Mouse (Mus musculus) heart, adult 11 months (tissue): ENCODE results near the gene Tubd1.

Source experiments
- DNase-seq: peaks from one replicate; pipeline ENCODE4 v3.0.0; 2022

Tubd1 gene

DNA sequence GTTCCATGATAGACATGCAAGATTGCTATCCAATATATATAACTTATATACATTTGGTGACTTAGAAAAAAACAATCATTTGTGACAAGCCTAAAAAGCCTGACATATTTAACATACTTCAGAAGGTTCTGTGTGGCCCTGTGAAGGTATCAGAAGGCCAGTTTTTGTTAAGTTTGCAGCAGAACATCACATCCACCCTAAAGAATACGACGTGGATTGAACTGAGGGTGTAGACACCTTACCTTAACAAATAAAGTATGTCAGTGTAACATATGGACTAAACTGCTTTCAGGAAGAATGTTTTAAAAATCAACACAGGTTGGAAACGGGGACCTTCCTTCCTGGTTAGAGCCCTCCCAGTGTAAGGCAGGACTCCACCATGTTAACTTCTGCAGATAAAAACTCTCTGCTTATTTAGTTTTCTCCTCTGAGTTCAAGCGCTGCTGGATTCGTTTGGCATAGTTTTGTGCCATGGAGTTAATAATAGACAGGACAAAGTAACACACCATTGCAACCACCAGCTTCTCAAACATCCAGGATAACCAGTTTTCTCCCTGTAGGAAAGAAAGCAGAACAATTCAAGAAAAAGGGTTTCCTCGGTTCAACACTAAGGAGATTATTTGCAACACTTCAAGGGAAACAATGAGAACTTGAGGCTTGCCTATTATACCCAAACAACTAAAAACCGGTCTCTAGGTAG is 40.3 kb downstream of the Tubd1 start:
- no peak for DNase-seq

DNA sequence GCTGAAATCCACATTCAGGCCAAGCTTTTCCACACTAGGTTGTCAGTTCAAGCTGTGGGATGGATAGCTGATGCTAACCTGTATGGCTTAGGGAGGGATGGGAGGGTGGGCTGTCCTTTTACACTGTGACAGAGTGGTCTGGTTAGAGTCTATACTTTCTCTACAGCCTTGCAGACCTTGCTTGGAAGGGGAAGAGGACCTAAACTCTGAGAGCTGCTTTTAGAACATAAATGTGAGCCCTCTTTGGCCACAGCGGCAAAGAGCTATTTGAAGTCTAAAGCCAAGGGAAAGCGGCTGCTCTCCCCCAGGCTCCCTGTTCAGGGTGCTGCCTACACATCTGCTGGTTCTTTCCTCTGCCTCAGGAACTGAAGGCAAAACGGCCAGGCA is 40.8 kb downstream of the Tubd1 start:
- DNase-seq = no peak

DNA sequence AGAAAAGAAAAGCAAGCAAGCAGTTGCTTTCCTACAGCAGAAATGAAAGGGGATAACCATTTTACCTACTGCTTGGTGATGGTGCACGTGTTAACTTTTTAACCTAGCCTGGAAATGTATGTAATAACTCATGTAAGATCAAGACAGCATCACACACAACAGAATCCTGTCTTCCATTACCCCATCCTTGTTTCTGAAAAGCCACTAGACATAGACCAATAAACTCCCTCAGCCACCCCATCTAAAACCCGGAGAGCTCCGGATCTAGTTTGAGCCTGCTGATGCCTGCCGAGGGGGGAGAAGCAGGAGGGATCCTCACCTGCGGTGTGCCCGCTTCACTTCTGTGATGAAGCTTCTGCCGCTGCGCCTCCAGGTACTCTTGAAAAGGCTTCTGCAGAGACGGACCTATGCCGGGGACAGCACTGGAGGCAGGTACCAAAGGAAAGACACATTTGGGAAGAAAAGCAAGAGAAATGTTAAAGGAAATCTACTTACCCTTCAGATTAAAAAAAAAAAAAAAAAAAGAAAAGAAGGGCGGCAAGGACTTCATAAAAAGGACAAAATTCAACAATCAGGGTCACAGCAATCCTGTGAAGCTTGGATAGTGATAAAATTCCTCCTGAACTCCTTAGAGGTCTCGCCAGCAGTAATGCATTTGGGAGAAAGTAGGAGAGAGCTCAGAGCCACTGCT is 41.5 kb downstream of the Tubd1 start:
- DNase-seq = peak; percentile 95

DNA sequence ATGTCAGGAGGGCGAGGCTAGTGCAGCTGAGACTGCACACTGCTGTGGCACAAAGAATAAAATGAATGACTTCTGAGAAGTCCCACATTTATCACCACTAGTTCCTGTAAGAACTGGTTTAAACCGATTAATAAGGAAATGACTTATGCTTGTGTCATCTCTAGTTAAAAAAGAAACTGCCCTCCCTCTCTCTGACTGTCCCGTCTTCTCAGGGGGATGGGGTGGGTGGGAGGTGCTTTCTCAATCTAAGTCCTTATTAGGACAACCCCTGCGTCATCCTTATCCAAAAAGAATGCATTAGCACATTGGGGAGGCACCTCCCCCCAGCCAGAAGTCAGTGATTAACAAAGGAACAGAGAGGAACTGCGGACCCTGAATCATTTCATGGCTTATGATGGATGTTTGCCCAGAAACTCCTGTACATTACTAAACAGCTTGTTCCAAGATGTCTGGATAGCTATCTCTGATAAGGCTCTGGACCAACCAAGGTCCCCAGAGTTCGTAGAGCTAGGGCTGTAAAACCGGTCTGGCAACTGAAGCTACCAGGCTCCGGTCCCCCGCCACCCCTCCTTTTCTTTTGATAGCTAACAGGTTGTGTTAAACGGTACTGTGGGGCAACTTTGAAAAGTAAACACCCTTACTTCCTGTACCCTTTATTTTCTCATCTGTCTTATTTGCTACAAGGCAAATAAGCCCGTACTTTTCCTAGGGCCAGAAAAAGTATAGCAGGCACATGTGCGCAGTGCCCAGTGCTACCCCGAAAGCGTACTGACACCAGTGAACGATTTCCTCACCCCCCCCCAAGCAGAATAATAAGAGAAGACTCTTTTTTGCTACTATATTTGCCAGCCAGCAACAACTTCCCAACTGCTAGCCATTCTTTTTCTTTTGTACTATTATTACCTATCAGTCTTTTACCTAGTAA is 42.3 kb downstream of the Tubd1 start:
- DNase-seq = peak; percentile 98

DNA sequence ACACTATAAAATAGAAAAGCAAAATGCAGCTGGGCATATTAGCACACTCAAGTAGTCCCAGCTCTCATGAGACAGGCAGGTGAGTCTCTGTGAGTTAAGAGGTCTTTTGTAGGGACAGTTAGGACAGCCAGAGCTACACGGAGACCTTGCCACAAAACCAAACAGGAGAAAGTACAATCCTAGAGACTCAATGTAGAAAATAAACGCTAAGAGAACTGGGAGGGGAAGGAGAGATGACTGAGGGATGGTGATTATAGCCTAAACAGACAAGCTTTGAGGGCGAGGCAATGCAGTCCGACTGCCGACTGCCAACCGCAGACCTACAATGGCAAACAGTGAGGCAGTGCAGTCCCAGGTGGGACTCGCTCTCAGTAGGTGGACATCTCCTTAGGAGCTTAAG is 43.0 kb downstream of the Tubd1 start:
- DNase-seq = no peak

DNA sequence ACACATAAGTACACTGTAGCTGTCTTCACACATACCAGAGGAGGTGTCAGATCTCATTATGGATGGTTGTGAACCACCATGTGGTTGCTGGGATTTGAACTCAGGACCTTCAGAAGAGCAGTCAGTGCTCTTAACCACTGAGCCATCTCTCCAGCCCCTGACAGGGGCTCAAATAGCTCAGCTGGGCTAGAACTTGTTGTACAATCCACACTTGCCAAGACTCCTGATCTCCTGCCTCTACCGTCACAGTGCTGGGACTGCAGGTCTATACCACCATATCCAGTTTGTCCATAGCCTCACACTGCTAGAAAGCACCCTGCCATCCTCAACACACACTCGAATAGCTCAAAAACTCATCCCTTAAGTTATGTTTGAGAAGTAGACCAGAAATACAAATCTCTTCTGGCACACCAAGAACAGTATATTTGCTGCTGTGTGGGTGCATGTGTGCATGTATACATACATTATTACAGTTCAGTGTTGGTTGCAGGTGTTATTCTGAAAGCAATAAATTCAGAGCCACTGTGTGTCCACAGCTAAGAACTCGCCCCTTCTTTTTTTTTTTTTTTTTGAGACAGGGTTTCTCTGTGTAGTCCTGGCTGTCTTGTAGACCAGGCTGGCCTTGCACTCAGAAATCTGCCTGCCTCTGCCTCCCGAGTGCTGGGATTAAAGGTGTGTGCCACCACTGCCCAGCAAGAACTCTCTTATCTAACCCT is 44.0 kb downstream of the Tubd1 start:
- peak; percentile 80 for DNase-seq

DNA sequence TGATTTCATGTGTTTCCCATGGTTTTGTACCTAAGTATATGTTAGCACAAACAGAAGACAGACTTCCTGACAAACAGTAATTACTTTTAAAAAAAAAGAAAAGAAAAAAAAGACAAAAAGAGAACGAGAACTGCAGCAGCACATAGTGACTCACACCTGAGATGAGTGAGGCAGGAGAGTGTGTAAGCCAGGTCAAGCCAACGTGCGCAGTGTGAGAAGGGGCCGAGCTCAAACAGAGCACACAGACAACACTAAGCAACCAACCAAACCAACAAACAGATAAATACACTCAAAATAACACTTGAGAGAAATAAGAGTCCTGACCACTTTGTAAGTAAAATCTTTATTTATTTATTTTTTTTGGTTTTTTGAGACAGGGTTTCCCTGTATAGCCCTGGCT is 45.3 kb downstream of the Tubd1 start:
- peak; percentile 56 for DNase-seq

DNA sequence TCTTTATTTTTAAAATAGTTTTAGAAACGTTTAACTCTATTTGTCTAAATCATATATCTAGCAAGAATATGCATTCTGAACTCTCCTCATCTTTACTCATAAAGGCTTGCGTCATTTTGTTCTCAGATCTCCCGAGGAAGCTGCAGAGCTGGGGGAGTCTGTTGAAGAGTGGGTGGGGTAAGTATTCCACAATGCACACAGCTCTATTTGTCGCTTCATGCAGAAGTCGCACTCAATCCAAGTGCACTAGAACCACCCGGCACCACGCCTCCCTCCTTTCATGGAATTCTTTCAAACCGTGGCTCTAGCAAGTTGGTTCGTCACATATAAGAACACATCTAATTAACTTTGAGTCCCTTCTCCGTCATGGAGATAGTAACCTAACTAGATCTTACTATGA is 45.8 kb downstream of the Tubd1 start:
- DNase-seq = peak; percentile 73

DNA sequence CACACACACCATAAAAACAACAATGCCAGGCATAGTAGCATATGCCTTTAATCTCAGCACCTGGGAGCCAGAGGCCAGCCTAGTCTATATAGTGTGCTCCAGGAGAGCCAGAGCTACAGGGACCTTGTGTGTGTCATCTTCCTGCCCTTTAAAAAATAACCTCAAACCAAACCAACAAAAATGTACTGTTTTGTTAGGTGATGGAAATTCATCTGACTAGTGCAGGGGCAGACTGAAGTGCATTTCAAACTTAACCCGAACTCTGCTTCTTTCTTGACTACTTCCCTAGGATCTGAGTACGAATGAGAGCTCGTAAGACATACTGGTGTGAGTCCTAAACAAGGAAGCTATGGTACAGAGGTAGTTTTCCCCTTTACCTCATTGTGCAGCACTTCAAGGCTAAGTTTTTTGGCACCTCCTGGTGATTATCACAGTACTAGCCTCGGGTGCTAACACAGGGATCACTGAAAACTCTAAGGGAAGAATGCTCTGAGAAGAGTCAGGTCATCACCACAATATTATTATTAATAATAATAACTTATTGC is 46.6 kb downstream of the Tubd1 start:
- peak; percentile 68 for DNase-seq

DNA sequence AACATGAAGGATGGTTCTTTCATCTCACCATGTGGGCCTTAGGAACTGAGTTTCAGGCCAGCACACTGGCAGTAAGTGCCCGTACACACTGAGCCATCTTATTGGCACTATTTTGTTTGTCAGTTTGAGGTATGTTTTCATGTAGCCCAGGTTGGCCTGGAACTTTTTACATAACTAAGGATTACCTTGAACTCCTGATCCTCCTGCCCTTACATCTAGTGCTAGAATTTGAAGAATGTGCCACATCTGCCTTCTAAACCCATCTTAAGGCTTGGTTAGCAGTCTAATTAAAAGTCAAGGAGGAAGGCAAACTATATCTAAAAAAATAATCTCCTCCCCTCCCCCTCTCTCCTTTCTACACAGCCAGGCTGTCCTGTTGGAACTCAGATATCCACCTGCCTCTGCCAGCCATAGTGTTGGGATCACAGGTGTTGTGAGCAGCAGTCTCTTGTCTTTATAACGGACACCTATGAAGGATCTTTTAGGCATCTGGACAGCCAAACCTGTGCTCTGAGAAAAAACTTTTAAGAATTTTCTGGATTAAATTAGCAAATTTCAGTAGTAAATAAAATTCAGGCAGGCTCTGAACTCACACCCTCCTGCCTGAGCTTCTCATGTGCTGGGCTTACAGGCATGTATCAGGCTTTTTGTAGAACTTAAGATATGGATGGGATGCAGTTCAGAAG is 47.3 kb downstream of the Tubd1 start:
- DNase-seq = peak; percentile 53

DNA sequence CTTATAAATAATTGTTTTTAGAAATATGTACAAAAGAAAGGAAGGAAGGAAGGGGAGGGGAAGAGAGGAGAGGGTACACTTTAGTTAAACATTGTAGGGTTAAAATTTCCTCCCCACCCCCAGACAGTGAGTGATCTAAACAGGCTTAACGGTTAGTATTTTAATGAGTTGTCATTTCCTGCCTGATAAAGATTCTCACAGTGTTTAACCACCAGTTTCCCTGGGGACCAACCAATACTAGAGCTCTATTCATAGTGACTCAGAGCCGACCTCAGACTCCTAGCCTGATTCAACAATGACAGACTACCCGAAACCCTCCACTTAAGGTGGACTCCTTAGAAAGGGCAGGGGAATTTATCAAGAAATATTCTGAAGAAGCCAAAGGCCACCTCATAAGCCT is 48.2 kb downstream of the Tubd1 start:
- peak; percentile 93 for DNase-seq

DNA sequence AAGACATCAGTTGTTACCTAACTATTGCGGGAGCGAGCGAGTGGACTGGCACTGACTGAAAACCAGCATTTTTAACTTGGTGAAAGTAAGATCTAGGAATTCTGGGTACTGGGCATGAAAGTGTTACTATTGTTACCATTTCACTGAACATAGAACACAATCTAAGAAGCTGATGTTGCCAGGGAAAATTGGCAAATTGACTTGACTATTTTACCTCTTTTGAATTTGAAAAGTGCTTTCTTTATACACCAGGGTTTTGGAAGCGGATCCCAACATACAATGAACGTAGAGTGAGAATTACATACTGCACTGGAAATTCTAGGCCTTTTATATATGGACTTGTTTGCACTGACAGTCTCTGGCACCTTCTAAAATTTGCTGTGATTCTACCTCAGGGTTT is 48.7 kb downstream of the Tubd1 start:
- DNase-seq = no peak

DNA sequence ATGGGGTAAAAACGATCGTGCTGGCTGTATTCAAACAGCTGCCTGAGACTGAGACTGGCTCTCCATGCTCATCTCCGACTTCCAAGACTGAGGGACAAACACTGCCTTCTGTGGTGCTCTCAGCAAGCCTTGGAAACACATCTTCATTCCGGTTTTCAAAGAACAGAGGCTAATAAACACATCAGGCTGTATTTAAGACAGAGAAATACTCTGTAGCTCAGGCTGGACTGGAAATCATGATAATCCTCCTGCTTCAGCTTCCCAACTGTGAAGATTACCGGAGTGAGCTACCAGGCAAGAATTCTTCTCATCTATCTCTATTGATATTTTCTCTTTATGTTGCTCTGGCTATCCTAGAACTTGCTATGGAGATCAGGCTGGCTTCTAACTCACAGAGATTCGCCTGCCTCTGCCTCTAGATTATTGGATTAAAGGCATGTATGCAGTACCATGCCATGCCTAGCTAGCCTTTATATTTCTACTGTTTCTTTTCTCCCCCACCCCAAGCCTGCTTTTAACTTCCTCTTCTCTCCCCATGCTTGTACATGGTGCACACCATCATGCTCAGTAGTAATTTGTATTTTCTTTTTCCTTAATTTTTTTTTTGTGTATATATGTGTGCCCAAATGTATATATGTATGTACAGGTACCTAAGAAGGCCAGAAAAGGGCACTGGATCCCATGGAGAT is 49.5 kb downstream of the Tubd1 start:
- peak; percentile 33 for DNase-seq

DNA sequence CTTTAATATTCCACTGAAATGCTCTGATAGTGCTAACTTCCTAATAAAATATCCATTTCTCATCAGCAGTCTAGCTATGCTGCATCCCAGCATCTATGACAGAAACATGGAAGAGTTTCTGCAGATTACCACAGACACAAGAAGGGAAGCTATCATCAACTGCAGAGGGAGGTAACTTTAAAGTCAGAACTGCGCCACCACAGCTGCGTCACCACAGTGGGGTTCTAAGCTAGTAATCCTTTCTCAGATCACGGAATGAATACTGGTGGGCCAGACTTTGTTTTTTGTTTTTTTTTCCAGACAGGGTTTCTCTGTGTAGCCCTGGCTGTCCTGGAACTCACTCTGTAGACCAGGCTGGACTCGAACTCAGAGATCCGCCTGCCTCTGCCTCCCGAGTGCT is 50.6 kb downstream of the Tubd1 start:
- no peak for DNase-seq

DNA sequence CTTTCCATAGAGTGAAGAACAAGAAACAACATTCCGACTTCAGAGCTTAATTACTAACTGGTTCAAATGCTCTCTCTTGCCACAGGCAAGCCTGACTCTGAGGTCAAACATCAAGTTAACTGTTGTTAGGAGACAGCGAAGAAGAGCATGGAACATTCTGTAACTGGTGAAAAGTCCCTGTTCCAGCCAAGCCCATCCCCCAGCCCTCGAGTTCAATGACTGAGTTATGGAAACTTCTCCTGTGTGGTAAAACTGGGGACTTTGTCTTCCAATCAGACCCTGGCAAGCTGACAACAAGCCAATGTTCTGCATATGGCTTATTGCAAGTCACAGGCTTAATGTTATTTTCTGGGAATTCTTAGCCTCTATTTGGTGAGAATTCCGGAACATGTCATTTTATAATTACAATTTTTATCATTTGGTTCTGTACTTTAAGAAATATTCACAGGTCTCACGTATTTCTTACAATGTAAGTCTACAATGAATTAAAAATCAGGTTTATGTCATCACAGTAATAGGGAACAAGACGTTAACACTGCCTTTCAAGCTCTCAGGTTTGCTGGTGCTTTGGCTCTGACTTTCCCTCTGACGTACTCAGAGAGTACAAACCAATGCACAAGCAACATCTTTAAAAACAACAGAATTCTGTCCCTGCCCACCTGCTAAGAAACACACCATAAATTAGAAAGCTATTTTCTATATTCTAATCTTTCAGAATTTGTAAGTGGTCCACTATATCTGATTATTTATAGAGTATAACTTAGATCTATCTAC is 51.6 kb downstream of the Tubd1 start:
- DNase-seq = peak; percentile 94

DNA sequence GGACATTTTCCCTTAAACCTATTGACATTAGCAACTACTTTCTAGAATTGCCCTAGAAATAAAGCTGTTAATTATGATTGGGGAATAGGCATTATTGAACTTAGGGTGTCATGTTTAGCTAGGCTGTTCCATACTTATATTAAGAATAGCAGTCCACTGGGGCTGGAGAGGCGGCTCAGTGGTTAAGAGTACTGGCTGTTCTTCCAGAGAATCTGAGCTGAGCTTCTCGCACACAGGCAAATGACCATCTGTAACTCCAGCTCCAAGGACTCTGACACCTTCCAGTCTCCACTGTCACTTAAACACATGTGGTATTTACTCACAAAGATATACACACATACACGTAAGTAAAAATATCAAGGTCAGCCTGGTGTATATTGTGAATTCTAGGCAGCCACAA is 52.2 kb downstream of the Tubd1 start:
- peak; percentile 48 for DNase-seq

DNA sequence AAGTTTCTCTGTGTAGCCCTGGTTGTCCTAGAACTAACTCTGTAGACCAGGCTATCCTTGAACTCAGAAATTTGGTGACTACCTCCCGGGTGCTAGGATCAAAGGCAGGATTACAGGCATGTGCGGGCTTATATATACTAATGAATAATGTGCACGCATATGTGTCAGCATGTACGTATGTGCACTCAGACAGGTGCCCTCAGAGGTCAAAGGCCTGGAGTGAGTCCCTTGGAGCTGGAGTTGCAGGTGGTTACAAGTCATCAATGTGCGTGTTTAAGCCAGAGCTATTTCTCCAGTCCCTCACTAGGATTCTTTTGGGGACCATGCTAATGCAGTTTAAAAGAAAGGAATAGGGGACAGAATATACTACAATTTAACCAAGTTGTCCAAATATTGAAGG is 53.4 kb downstream of the Tubd1 start:
- peak; percentile 67 for DNase-seq

DNA sequence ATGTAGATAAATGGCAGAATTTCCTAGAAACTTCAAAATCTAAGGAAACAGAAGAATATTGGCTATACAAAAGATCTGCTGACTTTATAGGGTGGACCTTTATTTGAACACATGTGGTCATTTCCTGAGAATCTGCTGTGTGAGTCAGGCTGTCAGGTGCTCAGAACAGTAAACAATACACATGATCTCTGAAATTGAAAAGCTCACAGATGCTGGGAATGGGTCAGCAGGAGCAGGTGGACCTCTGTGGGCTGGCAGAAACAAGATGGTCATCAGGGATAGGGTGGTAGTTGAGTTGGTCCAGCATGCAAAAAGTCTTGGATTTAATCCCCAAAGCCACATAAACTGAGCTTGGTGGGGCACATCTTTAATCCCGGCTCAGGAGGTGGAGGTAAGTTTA is 53.8 kb downstream of the Tubd1 start:
- DNase-seq = peak; percentile 79

DNA sequence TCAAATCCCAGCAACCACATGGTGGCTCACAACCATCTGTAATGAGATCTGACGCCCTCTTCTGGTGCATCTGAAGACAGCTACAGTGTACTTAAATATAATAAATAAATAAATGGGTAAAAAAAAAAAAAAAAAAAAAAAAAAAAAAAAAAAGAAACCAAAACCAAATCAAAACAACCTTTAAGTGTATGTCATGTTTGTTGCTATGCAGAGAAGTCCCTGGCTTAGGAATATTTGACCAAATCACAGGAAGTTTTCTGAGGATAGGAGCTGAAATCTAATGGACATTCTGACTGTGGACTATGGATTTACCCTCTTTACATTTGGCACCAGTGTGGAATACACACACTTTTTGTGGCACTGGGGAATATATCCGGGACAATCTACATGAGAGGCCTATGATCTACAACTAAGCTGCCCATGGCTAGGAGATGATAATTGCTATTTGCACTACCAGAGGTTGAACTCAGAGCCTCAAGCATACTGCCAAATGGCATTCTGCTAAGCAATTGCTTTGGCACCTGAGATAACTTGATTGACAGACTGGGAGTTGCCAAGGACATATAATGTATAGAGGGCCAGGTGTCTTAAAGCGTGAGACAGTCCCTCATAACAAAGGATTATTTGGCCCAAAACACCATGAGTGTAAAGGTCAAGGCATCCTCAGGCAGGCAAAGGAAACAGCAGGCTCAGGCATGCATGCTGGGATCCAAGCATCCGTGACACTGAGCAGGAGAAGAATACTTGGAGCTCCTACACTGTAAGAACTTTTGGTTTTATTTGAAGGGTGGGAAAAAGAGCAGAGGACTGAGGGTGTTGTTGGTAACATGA is 54.8 kb downstream of the Tubd1 start:
- peak; percentile 41 for DNase-seq

DNA sequence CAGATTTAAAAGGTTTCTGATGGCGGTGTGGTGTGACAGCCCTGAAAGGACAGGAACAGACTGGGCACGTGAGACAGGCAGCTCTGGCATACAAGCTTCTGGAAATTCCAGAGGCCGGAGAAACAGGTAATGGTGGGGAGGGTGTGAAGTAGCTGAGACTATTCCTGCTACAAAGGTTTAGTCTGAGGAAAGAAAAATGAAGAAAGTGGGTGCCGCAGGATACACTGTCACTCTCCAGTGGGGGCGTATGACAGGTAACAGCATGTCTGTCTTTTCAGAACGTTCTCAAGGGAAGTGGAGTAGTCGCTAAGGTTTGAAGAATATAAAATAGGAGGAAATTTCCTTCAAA is 55.4 kb downstream of the Tubd1 start:
- DNase-seq = peak; percentile 63
